Mouse (Mus musculus) thymus, postnatal 4 days (tissue): ENCODE measurements at regions not wholly inside any gene's neighbourhood (a gene's known extent, or its start where the extent isn't known, plus 50 kb on each side); places are given as distances from the start of the nearest gene placed in this dataset.
"Not testable (repeated sequence)": the region's sequence is repeated elsewhere in the genome, so short reads cannot be mapped to it uniquely, and the experiment has no call there.

Experiments used
- DNase-seq: peaks from one replicate; pipeline ENCODE4 v3.0.0; 2021

GRCm38 (mm10) chr1:83970641-83971285 is 393.2 kb downstream of the Pid1 start:
- no peak for DNase-seq

GRCm38 (mm10) chr1:83964631-83965030 is 399.3 kb downstream of the Pid1 start:
- not testable (repeated sequence) for DNase-seq

GRCm38 (mm10) chr1:83961761-83962160 is 402.2 kb downstream of the Pid1 start:
- no peak for DNase-seq

- no peak for DNase-seq
These were observed 404.2 kb downstream of the Pid1 start for GRCm38 (mm10) chr1:83959756-83960155.

GRCm38 (mm10) chr1:83922900-83923299 is 441.1 kb downstream of the Pid1 start:
- DNase-seq, result no peak

- no peak for DNase-seq
These were observed 448.5 kb downstream of the Pid1 start for GRCm38 (mm10) chr1:83915454-83915853.

GRCm38 (mm10) chr1:83907347-83907746 is 456.6 kb downstream of the Pid1 start:
- no peak for DNase-seq

GRCm38 (mm10) chr1:83906906-83907305 is 457.1 kb downstream of the Pid1 start:
- DNase-seq, result no peak

- no peak for DNase-seq
These were observed 463.8 kb downstream of the Pid1 start for GRCm38 (mm10) chr1:83900135-83900534.

GRCm38 (mm10) chr1:83896650-83897049 is 467.3 kb downstream of the Pid1 start:
- DNase-seq, result no peak

GRCm38 (mm10) chr1:83879109-83879399 is 471.1 kb upstream of the Sphkap start:
- DNase-seq, result no peak

GRCm38 (mm10) chr1:83878330-83879108 is 470.5 kb upstream of the Sphkap start:
- DNase-seq, result no peak

- no peak for DNase-seq
These were observed 463.0 kb upstream of the Sphkap start for GRCm38 (mm10) chr1:83870853-83871567.

GRCm38 (mm10) chr1:83869046-83869445 is 461.0 kb upstream of the Sphkap start:
- no peak for DNase-seq

- DNase-seq, result no peak
These were observed 454.5 kb upstream of the Sphkap start for GRCm38 (mm10) chr1:83862541-83862940.

- no peak for DNase-seq
These were observed 454.1 kb upstream of the Sphkap start for GRCm38 (mm10) chr1:83862128-83862527.

- DNase-seq, result no peak
These were observed 451.9 kb upstream of the Sphkap start for GRCm38 (mm10) chr1:83859732-83860424.

- DNase-seq, result no peak
These were observed 446.0 kb upstream of the Sphkap start for GRCm38 (mm10) chr1:83853996-83854395.

- no peak for DNase-seq
These were observed 443.1 kb upstream of the Sphkap start for GRCm38 (mm10) chr1:83851081-83851480.

- no peak for DNase-seq
These were observed 440.4 kb upstream of the Sphkap start for GRCm38 (mm10) chr1:83848414-83848813.

- no peak for DNase-seq
These were observed 440.0 kb upstream of the Sphkap start for GRCm38 (mm10) chr1:83847992-83848391.

GRCm38 (mm10) chr1:83844827-83845379 is 436.9 kb upstream of the Sphkap start:
- DNase-seq, result no peak

GRCm38 (mm10) chr1:83835965-83836364 is 428.0 kb upstream of the Sphkap start:
- no peak for DNase-seq
